Mouse (Mus musculus) MEL (cell line): ENCODE data around the gene Tlk2. TPM values are rescaled to one million over a fixed set of nuclear protein-coding genes. Genes with fewer than 3 reads are reported as not detected.

Experiments
- DNase-seq: peaks from one replicate; pipeline ENCODE4 v3.0.0; 2011; ENCODE audit warnings: low read depth, low spot score
- H3K27ac ChIP-seq: 2 replicates; pipeline ENCODE4 v1.5.1; 2012; ENCODE audit warnings: low read depth, mild to moderate bottlenecking, control low read depth, low read length, moderate library complexity; ENCODE audit not compliant: control insufficient read depth
- H3K27me3 ChIP-seq, 2 experiments: fragments of 150-350 bp in 1 of 2; sonication (generic) in 1 of 2; 2 replicates each; pipeline ENCODE4 v1.6.1; 2012; ENCODE audit warnings: low read length in 2 of 2, mild to moderate bottlenecking in 2 of 2, improper control_type of control experiment in 1 of 2, moderate library complexity in 1 of 2; ENCODE audit not compliant: insufficient read depth in 2 of 2, control insufficient read depth in 1 of 2
- H3K36me3 ChIP-seq, 2 experiments: 2 replicates each; pipeline ENCODE4 v1.6.1; 2012 to 2014; ENCODE audit warnings: low read length in 2 of 2, improper control_type of control experiment in 1 of 2, inconsistent platforms in 1 of 2, mild to moderate bottlenecking in 1 of 2; ENCODE audit not compliant: insufficient read depth in 2 of 2, control insufficient read depth in 1 of 2
- H3K4me1 ChIP-seq, 2 experiments: fragments of 150-350 bp in 1 of 2; sonication (generic) in 1 of 2; 2 replicates each; pipeline ENCODE4 v1.6.1; 2012; ENCODE audit warnings: low read length in 2 of 2, improper control_type of control experiment in 1 of 2, mild to moderate bottlenecking in 1 of 2; ENCODE audit not compliant: insufficient read depth in 2 of 2, control insufficient read depth in 1 of 2
- H3K4me3 ChIP-seq, 2 experiments: fragments of 150-350 bp in 1 of 2; sonication (generic) in 1 of 2; 2 replicates each; pipeline ENCODE4 v1.5.1; 2012; ENCODE audit warnings: low read depth in 2 of 2, low read length in 2 of 2, mild to moderate bottlenecking in 2 of 2, moderate library complexity in 2 of 2, control low read depth in 1 of 2, improper control_type of control experiment in 1 of 2; ENCODE audit not compliant: control insufficient read depth in 1 of 2, insufficient read depth in 1 of 2
- H3K79me2 ChIP-seq: 2 replicates; pipeline ENCODE4 v1.6.1; 2012; ENCODE audit warnings: mild to moderate bottlenecking, low read length, moderate library complexity; ENCODE audit not compliant: control insufficient read depth, poor library complexity, insufficient read depth
- H3K9ac ChIP-seq: 2 replicates; pipeline ENCODE4 v1.6.1; 2012; ENCODE audit warnings: low read depth, mild to moderate bottlenecking, control low read depth, low read length, moderate library complexity; ENCODE audit not compliant: control insufficient read depth, poor library complexity, severe bottlenecking
- H3K9me3 ChIP-seq: fragments of 150-350 bp; sonication (generic); replicated peaks from 2 replicates; pipeline ENCODE4 v1.6.1; 2012; ENCODE audit warnings: mild to moderate bottlenecking, low read length, improper control_type of control experiment, moderate library complexity; ENCODE audit not compliant: insufficient read depth
- BHLHE40 ChIP-seq: IDR thresholded peaks from 2 replicates; pipeline ENCODE4 v1.6.1; 2012; ENCODE audit warnings: low read depth, mild to moderate bottlenecking, inconsistent platforms, low read length, improper control_type of control experiment, borderline replicate concordance
- CTCF ChIP-seq, 3 experiments: IDR thresholded peaks in 2 of 3; conservative IDR thresholded peaks in 1 of 3; 2 replicates each; pipeline ENCODE4 v1.5.1; 2011 to 2012; ENCODE audit warnings: low read length in 3 of 3, low read depth in 2 of 3, mild to moderate bottlenecking in 2 of 3, improper control_type of control experiment in 1 of 3, inconsistent platforms in 1 of 3, mixed read lengths in 1 of 3, moderate library complexity in 1 of 3; ENCODE audit not compliant: control insufficient read depth in 1 of 3, insufficient read depth in 1 of 3, poor library complexity in 1 of 3, severe bottlenecking in 1 of 3
- ELF1 ChIP-seq: IDR thresholded peaks from 2 replicates; pipeline ENCODE4 v1.6.1; 2014; ENCODE audit warnings: low read depth, mild to moderate bottlenecking, inconsistent platforms, low read length, improper control_type of control experiment, moderate library complexity
- EP300 ChIP-seq, 2 experiments: IDR thresholded peaks; 2 replicates each; pipeline ENCODE4 v1.6.1; 2011; ENCODE audit warnings: improper control_type of control experiment in 2 of 2, low read length in 2 of 2, low read depth in 1 of 2, mild to moderate bottlenecking in 1 of 2
- GATA1 ChIP-seq: IDR thresholded peaks from 2 replicates; pipeline ENCODE4 v1.6.1; 2011; ENCODE audit warnings: low read depth, low read length, improper control_type of control experiment
- HCFC1 ChIP-seq: IDR thresholded peaks from 2 replicates; pipeline ENCODE4 v1.6.1; 2012; ENCODE audit warnings: low read depth, mild to moderate bottlenecking, inconsistent platforms, low read length, improper control_type of control experiment, moderate library complexity
- JUND ChIP-seq: IDR thresholded peaks from 2 replicates; pipeline ENCODE4 v1.6.1; 2011; ENCODE audit warnings: low read depth, mild to moderate bottlenecking, improper control_type of control experiment, low read length
- MAFK ChIP-seq: IDR thresholded peaks from 2 replicates; pipeline ENCODE4 v1.6.1; 2011; ENCODE audit warnings: low read depth, mild to moderate bottlenecking, low read length, improper control_type of control experiment, borderline replicate concordance
- MYB ChIP-seq: IDR thresholded peaks from 2 replicates; pipeline ENCODE4 v1.6.1; 2011; ENCODE audit warnings: mild to moderate bottlenecking, low read depth, low read length, improper control_type of control experiment
- RAD21 ChIP-seq: IDR thresholded peaks from 2 replicates; pipeline ENCODE4 v1.6.1; 2011; ENCODE audit warnings: mild to moderate bottlenecking, low read depth, low read length, improper control_type of control experiment
- RCOR1 ChIP-seq: IDR thresholded peaks from 2 replicates; pipeline ENCODE4 v1.6.1; 2012; ENCODE audit warnings: low read depth, mild to moderate bottlenecking, inconsistent platforms, low read length, improper control_type of control experiment
- SIN3A ChIP-seq: IDR thresholded peaks from 2 replicates; pipeline ENCODE4 v1.6.1; 2012; ENCODE audit warnings: low read length, improper control_type of control experiment, inconsistent platforms
- ZC3H11A ChIP-seq: IDR thresholded peaks from 2 replicates; pipeline ENCODE4 v1.6.1; 2012; ENCODE audit warnings: low read depth, mild to moderate bottlenecking, inconsistent platforms, low read length, improper control_type of control experiment
- polyA plus RNA-seq, 2 experiments: library from polyadenylated mRNA; stranded (reverse) in 1 of 2; unstranded in 1 of 2; fragments of >175 nt in 1 of 2; fragments of >200 nt in 1 of 2; gene quantifications; 2 replicates each; pipeline versions ENCODE4 v1.2.1 to v1.2.4; 2012; ENCODE audit warnings: low replicate concordance in 2 of 2, low read depth in 1 of 2; ENCODE audit not compliant: insufficient read length in 2 of 2, insufficient read depth in 1 of 2, missing spikeins in 1 of 2
- total RNA-seq: library from RNA; depleted of rRNA; stranded (reverse); fragments of 300-350 nt; gene quantifications from 2 replicates; pipeline ENCODE4 v1.2.3, GENCODE M21; 2012

The Tlk2 gene
- total and polyA plus RNA-seq, 3 experiments: 46.5 to 60.9 TPM; not detected in 1

DNA sequence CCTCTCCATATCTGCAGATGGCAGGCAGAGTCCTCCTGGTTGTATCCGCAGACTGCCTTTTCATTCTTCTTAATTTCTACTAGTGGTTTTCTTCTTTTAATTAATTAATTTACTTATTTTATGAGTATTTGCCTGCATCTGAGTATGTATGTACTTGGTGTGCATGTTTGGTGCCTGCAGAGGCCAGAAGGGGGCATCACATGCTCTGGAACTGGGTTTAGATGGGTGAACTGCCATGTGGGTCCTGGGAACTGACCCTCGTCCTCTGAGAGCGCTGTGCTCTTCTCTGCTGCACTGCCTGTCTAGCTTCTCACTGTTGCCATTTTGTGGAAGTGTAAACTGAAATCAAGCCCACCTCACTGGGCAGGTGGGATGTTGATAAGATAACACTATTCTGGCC is 6.1 kb downstream of the Tlk2 start:
- Histone ChIP-seq H3K4me3 (no peak overlapping the region), H3K9ac (no peak overlapping the region), H3K27me3 (no peaks in the 10 kb centered on the region), H3K36me3 (peaks cover 32 to 34% of the 10 kb centered on the region in 2 experiments), H3K9me3 (no peaks in the 10 kb centered on the region), H3K4me1 (peaks cover 9 to 14% of the 10 kb centered on the region in 2 experiments), H3K79me2 (peaks cover 62% of the 10 kb centered on the region), H3K27ac (no peak overlapping the region)
- no peak for TF ChIP-seq GATA1
- TF ChIP-seq EP300 (IDR thresholded peaks at IDR 0.05; ENCODE audit: low read depth in 1 of 2, low read length in 2 of 2): no peak
- no peak for TF ChIP-seq MAFK
- TF ChIP-seq MYB: no peak
- TF ChIP-seq CTCF (IDR thresholded peaks at IDR 0.05 in 2 of 3, conservative IDR thresholded peaks at IDR 0.05 in 1 of 3; ENCODE audit: control insufficient read depth in 1 of 3, insufficient read depth in 1 of 3, low read depth in 2 of 3, low read length in 3 of 3, poor library complexity in 1 of 3, severe bottlenecking in 1 of 3): peak; percentile 35 to 48 (median 45); a peak in 5 of 6 replicates
- DNase-seq: peak; percentile 48

DNA sequence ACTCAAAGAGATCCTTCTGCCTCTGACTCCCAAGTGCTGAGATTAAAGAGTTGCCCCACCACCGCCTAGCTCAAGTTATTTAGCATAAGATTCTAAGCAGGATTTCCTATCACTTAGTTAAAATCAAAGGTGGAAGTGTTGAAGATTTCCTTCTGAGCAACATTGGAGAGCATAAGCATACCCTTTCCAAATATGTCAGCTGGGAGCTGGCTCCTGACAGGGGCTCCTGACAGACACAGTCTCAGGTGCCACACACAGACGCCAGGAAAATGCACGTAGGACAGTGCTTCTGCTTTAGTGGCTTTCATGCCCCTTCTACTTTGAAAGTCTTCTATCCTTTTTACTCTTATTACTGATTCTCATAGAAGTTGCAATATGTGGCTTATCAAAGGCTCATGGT is 13.6 kb downstream of the Tlk2 start:
- Histone ChIP-seq H3K9ac (no peak overlapping the region), H3K4me1 (peaks cover 0 to 6% of the 10 kb centered on the region in 2 experiments; a peak in 2 of 4 replicates), H3K4me3 (no peak overlapping the region), H3K27me3 (no peaks in the 10 kb centered on the region)
- TF ChIP-seq MYB: no peak
- no peak for TF ChIP-seq ELF1
- TF ChIP-seq MAFK: no peak
- no peak for TF ChIP-seq BHLHE40
- no peak for TF ChIP-seq SIN3A
- no peak for TF ChIP-seq RCOR1
- TF ChIP-seq RAD21: no peak
- TF ChIP-seq HCFC1: no peak
- TF ChIP-seq, all 39 proteins: peak for 0
- Histone ChIP-seq H3K27ac (no peak overlapping the region), H3K79me2 (peaks cover 44% of the 10 kb centered on the region), H3K9me3 (no peaks in the 10 kb centered on the region), H3K36me3 (peaks cover 11 to 30% of the 10 kb centered on the region in 2 experiments)
- DNase-seq: no peak

DNA sequence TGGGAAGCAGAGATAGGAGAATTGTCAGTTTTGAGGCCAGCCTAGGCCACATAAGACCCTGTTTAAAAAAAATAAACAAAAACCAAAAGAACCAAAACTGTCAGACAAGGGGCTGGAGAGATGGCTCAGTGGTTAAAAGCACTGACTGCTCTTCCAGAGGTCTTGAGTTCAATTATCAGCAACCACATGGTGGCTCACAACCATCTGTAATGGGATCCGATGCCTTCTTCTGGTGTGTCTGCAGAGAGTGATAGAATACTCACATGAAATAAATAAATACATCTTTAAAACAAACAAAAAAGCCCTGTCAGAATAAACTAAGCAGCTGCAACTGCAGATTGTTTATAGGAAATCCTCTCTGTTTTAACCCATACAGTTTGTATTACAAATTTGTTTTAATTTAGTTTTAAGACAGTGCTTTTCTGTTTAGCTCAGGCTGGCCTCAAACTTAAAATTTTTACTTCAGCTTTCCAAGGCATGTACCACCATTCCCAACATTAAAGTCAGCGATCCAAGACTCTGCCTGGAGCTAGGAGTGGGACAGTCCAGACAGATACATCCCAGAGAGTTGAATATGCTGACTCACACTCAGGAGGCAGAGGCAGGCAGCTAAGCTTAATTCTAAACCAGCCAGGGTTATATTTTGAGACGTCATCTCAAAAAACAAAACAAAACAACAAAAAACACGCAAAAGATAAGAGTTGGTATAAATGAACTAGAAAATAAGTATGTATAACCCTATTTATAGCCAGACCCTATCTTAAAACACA is 18.5 kb downstream of the Tlk2 start:
- TF ChIP-seq BHLHE40 (no peak), ZC3H11A (no peak), CTCF (IDR thresholded peaks at IDR 0.05 in 2 of 3, conservative IDR thresholded peaks at IDR 0.05 in 1 of 3; ENCODE audit: control insufficient read depth in 1 of 3, insufficient read depth in 1 of 3, low read depth in 2 of 3, low read length in 3 of 3, poor library complexity in 1 of 3, severe bottlenecking in 1 of 3) (no peak), JUND (no peak)
- H3K9ac ChIP-seq: no peak overlapping the region
- DNase-seq: no peak
- H3K79me2 ChIP-seq: peaks cover 43% of the 10 kb centered on the region
- no peaks in the 10 kb centered on the region for H3K27me3 ChIP-seq
- peaks cover 16 to 21% of the 10 kb centered on the region in 2 experiments for H3K36me3 ChIP-seq
- no peak overlapping the region for H3K27ac ChIP-seq
- H3K4me3 ChIP-seq: no peak overlapping the region
- H3K4me1 ChIP-seq: no peaks in the 10 kb centered on the region; a peak in 3 of 4 replicates
- no peaks in the 10 kb centered on the region for H3K9me3 ChIP-seq
